21 mouse cellular contexts compared by ENCODE assay signal in the genomic region with DNA sequence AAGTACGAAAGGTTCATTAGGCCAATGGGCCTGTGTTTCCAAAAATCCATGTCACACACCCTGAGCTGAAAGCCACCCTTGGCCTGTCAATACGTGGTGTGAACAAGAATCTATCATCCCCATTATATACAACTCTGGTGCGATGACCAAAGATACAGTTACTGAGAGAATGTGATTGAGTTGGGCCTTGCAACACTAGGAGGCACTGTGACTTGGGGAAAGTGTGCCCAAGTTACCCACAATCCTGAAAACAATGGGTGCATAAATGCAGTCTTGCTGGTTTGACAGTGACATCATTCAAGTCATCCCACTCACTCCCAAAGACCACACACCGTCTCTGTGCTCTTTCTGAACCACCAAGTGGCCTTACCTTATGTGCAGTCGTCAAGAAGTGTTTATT. TPM values are rescaled to one million over a fixed set of nuclear protein-coding genes. Genes with fewer than 3 reads are reported as not detected.
"Had no signal": no experiment of that assay in that cellular context is flagged by ENCODE, and none has a peak within 500 bp of the region (broad histone marks: within the 10 kb centered on the region; RNA-seq: fewer than 3 reads in every experiment).

No protein-coding gene starts in this region.

- H3K9ac ChIP-seq: limb, embryonic 15.5 days; liver, embryonic 13.5 days; midbrain, embryonic 15.5 days; neural tube, embryonic 12.5 days had no signal

- H3K4me2 ChIP-seq: limb, embryonic 15.5 days; liver, embryonic 13.5 days; midbrain, embryonic 11.5 days; midbrain, embryonic 15.5 days; neural tube, embryonic 12.5 days had no signal

- H3K27me3 ChIP-seq: liver, embryonic 13.5 days; midbrain, embryonic 15.5 days; neural tube, embryonic 12.5 days had no signal

- H3K4me1 ChIP-seq: midbrain, embryonic 15.5 days; neural tube, embryonic 12.5 days had no signal

- H3K9me3 ChIP-seq: limb, embryonic 15.5 days; liver, embryonic 13.5 days; megakaryocyte, embryonic 14.5 days; midbrain, embryonic 15.5 days; neural tube, embryonic 12.5 days had no signal

- ATAC-seq: midbrain, embryonic 15.5 days had no signal

- H3K36me3 ChIP-seq: liver, embryonic 13.5 days had no signal

- H3K27ac ChIP-seq: limb, embryonic 15.5 days; liver, embryonic 13.5 days; midbrain, embryonic 15.5 days; neural tube, embryonic 12.5 days had no signal

- DNase-seq: kidney, adult 11 months; kidney, postnatal 36 days; liver, embryonic 13.5 days; lung, adult 18-20 months; lung, postnatal 4 days; thymus, adult 18-20 months; thymus, postnatal 14 days had no signal

- H3K4me3 ChIP-seq: limb, embryonic 15.5 days; liver, embryonic 13.5 days; megakaryocyte, embryonic 14.5 days; midbrain, embryonic 15.5 days; neural tube, embryonic 12.5 days had no signal

RNA-seq across cellular contexts. Expression of gene 1700016D06Rik, which starts 38.2 kb away (rescaled TPM):
- total RNA-seq: layer of hippocampus, adult 18-20 months; layer of hippocampus, postnatal 14 days; left cerebral cortex, adult 18-20 months; left cerebral cortex, postnatal 14 days; monocyte, adult 5-6 weeks; neutrophil, adult 5-6 weeks had no signal
- polyA plus RNA-seq: kidney, embryonic 16.5 days; limb, embryonic 11.5 days; limb, embryonic 15.5 days; liver, embryonic 13.5 days; lung, embryonic 16.5 days; midbrain, embryonic 11.5 days; midbrain, embryonic 15.5 days; neural tube, embryonic 12.5 days had no signal
